Mouse (Mus musculus): Measurements from ENCODE around the gene Samd14.

- TF ChIP-seq POLR2A (IDR thresholded peaks at IDR 0.05; ENCODE audit: low read depth, low read length) = no peak
- no peak for TF ChIP-seq CTCF (conservative IDR thresholded peaks at IDR 0.05; ENCODE audit: insufficient read depth, insufficient read length, low read depth, low read length)
Measured at GRCm38 (mm10) chr11:94996101-94996500, 13.6 kb upstream of the Samd14 start.
